Mouse (Mus musculus) left cerebral cortex, postnatal 25 days (tissue): ENCODE measurements around the gene Adarb2. TPM values are rescaled to one million over a fixed set of nuclear protein-coding genes. Genes with fewer than 3 reads are reported as not detected.

Source experiments
- DNase-seq, 2 experiments: peaks; one replicate each; pipeline ENCODE4 v3.0.0; 2022; ENCODE audit warnings: low spot score in 2 of 2, mixed read lengths in 1 of 2
- intact Hi-C: fragments of 180-260 bp; cut with DNase I; formaldehyde crosslinking; loops from one replicate; pipeline ENCODE4 v1.15.1; 2025
- total RNA-seq, 2 experiments: library from RNA; stranded (reverse); gene quantifications; 2 replicates each; pipeline ENCODE4 v1.2.3; 2021

Gene Adarb2
- total RNA-seq, 2 experiments from 2014 or later: 25.5 to 29.1 TPM

DNA sequence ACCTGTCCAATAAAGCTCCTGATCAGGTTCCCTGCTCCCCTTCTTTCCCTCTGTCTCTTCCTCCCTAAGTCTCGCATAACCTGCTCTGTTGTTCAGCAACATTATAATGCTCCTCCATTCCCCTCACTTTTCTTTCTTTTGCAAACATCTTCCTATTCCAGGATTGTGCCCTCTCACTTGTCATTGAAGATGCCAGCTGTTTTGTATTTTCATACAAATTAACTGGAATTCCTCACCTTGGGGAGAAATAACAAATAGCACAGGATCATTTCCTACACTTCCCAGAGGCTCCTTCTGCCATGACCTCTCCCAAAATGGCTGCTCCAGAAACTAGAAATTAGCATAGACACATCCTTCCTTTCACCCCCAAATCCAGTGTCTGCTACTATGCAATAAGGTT lies 276.1 kb downstream of the Adarb2 start:
- no peak for DNase-seq
- intact Hi-C loops: no loop called here

GRCm38 (mm10) chr13:8479970-8480369 lies 277.3 kb downstream of the Adarb2 start:
- intact Hi-C loops: no loop called here
- no peak for DNase-seq

DNA sequence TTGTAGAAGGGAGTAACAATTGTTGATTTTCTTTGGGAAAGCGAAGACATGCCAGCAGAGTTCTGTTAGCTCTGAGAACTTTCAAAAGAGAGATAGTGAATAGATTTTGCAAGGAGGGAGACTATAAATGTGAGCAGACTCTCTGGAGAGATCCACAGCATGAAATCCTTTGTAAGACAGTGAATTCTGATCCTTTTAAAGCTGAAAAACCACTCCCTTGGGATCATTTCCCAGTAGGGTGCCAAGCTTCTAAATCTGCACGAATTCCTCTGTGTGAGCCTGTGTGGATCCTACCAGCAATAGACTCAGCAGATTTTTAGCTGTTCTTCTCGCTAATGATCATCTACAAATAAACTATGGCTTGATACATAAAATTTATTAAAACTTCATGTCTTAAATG lies 278.7 kb downstream of the Adarb2 start:
- intact Hi-C loops: no loop called here
- DNase-seq: no peak

DNA sequence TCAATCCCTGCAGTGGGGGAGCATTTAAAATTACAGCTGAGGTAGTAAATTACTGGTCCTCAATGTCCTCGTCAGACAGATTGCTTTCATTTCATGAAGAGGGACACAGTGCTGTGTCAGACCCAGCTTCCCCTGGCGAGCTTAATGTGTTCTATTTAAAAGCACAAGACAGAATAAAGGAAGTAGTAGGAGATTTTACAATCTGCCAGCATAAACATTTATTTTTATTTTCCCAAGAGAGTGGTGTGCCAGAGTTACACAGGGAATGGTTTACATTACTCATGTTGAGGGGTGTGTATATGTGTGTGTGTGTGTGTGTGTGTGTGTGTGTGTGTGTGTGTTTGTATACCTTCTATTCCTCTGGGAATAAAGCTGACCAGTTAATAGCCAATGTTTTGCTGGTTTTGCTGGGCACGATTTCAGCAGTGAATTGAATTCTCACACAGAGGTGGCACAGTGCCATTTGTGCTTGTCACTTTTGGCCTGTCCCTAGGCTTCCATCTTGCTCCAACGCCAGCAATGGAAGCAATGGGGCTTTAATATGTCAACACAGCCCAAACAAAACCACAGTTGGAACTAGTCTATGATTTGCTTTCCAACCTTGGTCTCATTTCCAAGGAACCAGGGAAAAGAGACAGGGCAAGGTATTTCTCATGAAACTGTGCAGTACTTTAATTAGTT lies 282.1 kb downstream of the Adarb2 start:
- intact Hi-C loops: no loop called here
- DNase-seq: no peak

GRCm38 (mm10) chr13:8487756-8488434 lies 285.2 kb downstream of the Adarb2 start:
- intact Hi-C loops: no loop called here
- no peak for DNase-seq

GRCm38 (mm10) chr13:8493363-8493762 lies 290.7 kb downstream of the Adarb2 start:
- DNase-seq: no peak
- intact Hi-C loops: no loop called here

GRCm38 (mm10) chr13:8499551-8499950 lies 296.9 kb downstream of the Adarb2 start:
- intact Hi-C loops: no loop called here
- no peak for DNase-seq

DNA sequence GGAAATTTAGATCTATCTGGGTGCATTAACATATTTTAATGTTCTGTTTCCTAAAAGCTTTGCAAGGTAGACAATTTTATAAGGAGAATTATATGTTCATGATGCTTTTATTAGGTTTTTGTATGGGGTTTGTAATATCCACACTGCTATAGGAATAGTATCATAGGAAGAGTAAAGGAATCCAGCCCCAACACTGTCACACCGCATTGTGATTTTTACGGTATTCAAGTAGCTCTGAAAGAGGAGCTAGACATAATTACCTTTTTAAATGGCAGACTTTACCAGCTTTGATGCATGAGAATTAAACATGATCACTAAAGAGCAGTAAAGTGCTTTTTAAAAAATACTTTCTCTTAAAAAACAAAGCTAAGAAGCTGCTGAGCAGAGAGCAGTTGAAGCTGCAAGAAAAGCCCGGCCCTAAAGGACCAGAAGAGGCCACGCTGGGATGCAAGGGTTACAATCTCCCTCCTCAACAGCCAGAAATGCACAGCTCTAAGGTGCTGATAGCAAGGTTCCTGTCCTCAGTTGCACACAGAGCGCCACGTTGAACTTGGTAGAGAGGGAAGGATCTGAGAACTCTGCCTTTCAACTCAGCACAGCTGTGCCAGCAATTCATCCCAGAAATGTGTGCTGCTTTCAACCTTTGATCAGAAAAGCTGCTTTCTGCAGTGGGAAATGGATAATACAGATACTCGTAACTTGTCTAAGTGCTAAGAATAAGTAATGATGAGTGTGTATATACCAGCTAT lies 308.6 kb downstream of the Adarb2 start:
- intact Hi-C loops: no loop called here
- no peak for DNase-seq

GRCm38 (mm10) chr13:8515979-8516715 lies 313.5 kb downstream of the Adarb2 start:
- no peak for DNase-seq
- intact Hi-C loops: no loop called here

DNA sequence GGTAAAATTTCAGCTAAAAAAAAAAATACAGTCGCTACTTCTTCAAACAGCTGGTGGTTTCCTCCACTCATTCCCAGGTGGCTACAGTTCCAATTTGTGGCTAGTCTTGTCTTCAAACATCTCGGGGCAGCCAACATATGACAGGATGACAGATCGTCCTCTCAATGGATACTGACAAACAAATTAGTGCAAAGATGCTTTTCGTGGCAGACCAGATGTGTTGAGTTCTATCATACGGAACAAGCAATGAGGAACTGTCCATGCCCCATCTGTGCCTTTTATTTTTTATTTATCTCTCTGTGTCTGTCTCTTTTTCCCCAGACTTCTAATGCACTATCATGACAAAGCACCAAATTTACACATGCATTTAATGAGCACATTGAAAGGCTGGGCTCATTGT lies 316.5 kb downstream of the Adarb2 start:
- no peak for DNase-seq
- intact Hi-C loops: no loop called here

DNA sequence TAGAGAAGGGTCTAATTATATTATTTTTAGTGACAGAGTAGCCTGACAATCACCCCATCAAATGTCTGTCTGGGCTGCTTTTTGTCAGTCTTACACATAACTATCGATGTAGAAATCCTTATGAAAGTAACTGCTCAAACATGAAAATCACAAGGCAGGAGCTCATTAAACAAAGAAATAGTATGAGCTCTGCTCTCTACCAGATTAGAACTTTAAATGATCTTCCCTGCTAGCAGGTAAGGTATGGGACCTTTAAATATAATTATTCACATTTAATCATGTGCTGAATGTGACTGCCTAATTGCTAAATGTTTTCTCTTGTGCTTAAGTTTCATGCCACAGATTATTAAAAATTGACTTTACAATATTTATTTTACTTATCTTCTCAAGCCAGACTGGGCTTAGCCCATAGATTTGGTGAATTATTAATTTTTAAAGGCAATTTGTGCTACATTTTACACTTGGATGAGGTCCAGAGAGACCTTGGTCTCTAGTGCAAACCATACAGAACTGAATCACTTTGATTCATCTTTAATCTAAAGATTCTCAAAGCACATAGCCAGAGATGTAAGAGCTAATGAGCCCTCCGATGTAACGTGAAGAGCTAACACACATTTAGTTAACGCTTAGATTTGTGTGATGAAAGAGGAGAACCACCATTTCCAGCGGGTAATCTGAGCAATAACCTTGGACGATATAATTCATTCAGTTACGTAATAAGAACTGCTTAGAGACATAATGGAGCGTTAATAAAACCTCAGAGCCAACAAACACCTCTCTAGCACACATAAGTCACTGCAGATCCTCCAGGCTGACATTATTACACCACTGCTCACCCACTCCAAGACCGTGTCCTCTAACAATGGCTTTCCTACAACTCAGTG lies 323.3 kb downstream of the Adarb2 start:
- no peak for DNase-seq
- intact Hi-C loops: no loop called here

- DNase-seq: no peak
- intact Hi-C loops: no loop called here
Observed at GRCm38 (mm10) chr13:8534265-8535113, 331.8 kb downstream of the Adarb2 start.

DNA sequence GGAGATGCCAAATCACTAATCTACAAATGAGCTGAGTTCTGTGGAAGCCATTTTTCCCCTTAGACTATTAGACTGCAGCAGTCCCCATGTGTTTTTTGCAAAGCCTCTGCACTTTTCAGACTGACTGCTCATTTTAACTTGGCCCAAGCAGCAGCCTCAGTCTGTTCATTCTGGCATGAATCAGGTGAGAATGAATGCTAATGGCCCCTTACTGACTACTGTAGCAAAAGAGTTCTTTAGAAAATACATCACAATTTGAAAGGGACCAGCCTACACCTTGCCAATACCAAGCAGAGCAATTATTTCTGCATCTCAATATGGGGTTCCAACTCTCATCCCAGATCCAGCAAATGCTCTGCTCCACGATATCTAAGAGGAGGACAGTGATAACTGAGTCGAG lies 335.8 kb downstream of the Adarb2 start:
- no peak for DNase-seq
- intact Hi-C loops: no loop called here

DNA sequence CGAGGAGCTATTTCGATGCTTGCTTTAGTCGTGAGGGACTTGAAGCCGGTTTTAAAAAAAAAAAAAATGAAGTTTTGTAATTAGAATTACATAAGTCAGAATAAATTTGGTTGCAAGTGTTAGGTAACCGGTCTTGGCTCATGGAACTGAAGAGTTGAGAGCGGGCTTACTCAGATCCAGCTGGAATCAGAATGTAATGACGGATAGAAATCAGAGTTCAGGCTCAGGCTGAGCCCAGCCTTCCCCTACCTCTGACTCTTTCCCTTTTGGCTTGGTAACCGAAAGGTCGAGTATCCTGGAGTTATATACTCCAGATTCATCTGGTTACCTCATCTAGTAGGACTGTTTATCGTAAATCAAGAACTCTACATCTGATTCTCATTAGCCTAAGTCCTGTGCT lies 336.2 kb downstream of the Adarb2 start:
- DNase-seq: peak in 1 of 2 experiments; percentile 7
- intact Hi-C loops: no loop called here

- intact Hi-C loops: no loop called here
- peak in 1 of 2 experiments; percentile 36 for DNase-seq
Observed at GRCm38 (mm10) chr13:8542684-8543083, 340.0 kb downstream of the Adarb2 start.

DNA sequence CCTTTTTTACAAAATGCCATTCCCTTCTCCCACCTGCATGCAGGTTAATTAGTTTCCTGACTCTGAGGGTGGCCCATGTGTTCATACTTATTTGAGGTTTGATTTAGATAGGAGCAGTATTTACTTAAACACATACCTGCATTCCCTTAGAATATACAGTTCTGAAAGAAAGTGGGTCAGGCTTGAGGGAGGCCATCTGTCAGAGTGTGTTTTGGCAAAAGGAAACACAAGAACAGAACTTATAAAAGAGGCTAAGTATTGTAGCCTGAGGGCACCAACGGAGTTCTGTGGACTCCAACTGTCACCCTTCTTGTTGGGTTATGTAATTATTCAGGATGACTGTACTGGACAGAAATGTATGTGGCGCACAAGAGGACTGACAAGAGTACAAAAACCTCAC lies 349.6 kb downstream of the Adarb2 start:
- peak; percentile 7 to 30 for DNase-seq

GRCm38 (mm10) chr13:8557784-8558183 lies 355.1 kb downstream of the Adarb2 start:
- DNase-seq: no peak
- intact Hi-C loops: no loop called here

More for the DNA sequence above, 349.6 kb downstream of the Adarb2 start:
- intact Hi-C loops: no loop called here

DNA sequence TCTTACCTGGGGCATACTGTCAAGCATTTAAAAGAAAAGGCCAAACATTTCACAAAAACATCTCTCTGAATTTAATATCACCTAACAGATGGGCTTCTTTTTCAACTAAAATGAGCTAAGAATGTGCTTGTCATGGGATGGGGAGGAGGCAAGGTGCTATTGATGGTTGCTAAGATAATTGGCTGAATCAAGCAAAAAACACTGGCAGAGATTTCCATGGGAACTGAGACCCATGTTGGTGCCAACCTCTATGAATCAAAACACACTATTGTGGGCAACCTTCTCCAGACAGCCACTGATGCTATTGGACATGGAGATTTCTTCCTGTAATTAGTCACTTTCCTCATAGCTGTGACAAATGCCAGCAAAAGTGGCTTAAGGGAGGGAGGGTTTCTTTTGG lies 357.8 kb downstream of the Adarb2 start:
- DNase-seq: peak in 1 of 2 experiments; percentile 56

More for the DNA sequence above, 357.8 kb downstream of the Adarb2 start:
- intact Hi-C loops: no loop called here
